ENCODE assay signal across 8 mouse cellular contexts in genomic region chrX:99974803-99975202, GRCm38 (mm10). TPM values are rescaled to one million over a fixed set of nuclear protein-coding genes. Genes with fewer than 3 reads are reported as not detected.
DNase-seq lines count a peak whose midpoint lies in the region; ATAC-seq lines count a peak whose summit lies in the region.

No protein-coding gene starts in this region.

- no peak overlapping the region for H3K27ac ChIP-seq in heart, embryonic 12.5 days (ENCODE audit: poor library complexity, severe bottlenecking)
- H3K27ac ChIP-seq in limb, embryonic 15.5 days, result no peak overlapping the region
- no peak overlapping the region for H3K27ac ChIP-seq in stomach, embryonic 15.5 days

- ATAC-seq in megakaryocyte, adult 5-6 weeks (ENCODE audit: poor library complexity, severe bottlenecking), result no peak
- ATAC-seq in heart, embryonic 12.5 days (ENCODE audit: insufficient number of reproducible peaks, low FRiP score), result no peak
- ATAC-seq in limb, embryonic 15.5 days (ENCODE audit: insufficient number of reproducible peaks, low FRiP score, low TSS enrichment, low read depth), result no peak
- ATAC-seq in stomach, embryonic 15.5 days (ENCODE audit: insufficient read depth, low FRiP score, low read depth), result no peak

- peaks cover 34% of the 10 kb centered on the region for H3K27me3 ChIP-seq in megakaryocyte, embryonic 14.5 days (replicated peaks)
- no peaks in the 10 kb centered on the region for H3K27me3 ChIP-seq in heart, embryonic 12.5 days (replicated peaks)
- peaks cover 22% of the 10 kb centered on the region for H3K27me3 ChIP-seq in limb, embryonic 15.5 days
- H3K27me3 ChIP-seq in stomach, embryonic 15.5 days (replicated peaks), result 0 out of 2 replicates have a peak, but pooled peaks cover 5% of the 10 kb centered on the region

- DNase-seq in cerebellum, postnatal 25 days, result no peak
- DNase-seq in gastrocnemius, postnatal 10 days, result no peak
- no peak for DNase-seq in adipocyte (ENCODE audit: low spot score)

- H3K9me3 ChIP-seq in megakaryocyte, embryonic 14.5 days, result no peaks in the 10 kb centered on the region
- no peaks in the 10 kb centered on the region for H3K9me3 ChIP-seq in heart, embryonic 12.5 days (replicated peaks)
- no peaks in the 10 kb centered on the region for H3K9me3 ChIP-seq in limb, embryonic 15.5 days
- no peaks in the 10 kb centered on the region for H3K9me3 ChIP-seq in stomach, embryonic 15.5 days

- WGBS in heart, embryonic 12.5 days, result 26% methylated on average over 5 of the region's 5 CpGs
- WGBS in limb, embryonic 15.5 days, result 29% methylated on average over 5 of the region's 5 CpGs
- 27% methylated on average over 5 of the region's 5 CpGs for whole genome bisulfite sequencing in stomach, embryonic 15.5 days

- H3K4me1 ChIP-seq in megakaryocyte, embryonic 14.5 days, result peaks cover 14% of the 10 kb centered on the region
- no peaks in the 10 kb centered on the region for H3K4me1 ChIP-seq in heart, embryonic 12.5 days (replicated peaks)
- H3K4me1 ChIP-seq in limb, embryonic 15.5 days, result no peaks in the 10 kb centered on the region
- H3K4me1 ChIP-seq in stomach, embryonic 15.5 days, result no peaks in the 10 kb centered on the region

- peak overlapping the region; percentile 87 for H3K4me3 ChIP-seq in megakaryocyte, embryonic 14.5 days (replicated peaks)
- peak overlapping the region; percentile 67 for H3K4me3 ChIP-seq in heart, embryonic 12.5 days
- H3K4me3 ChIP-seq in limb, embryonic 15.5 days, result peak overlapping the region; percentile 53
- peak overlapping the region; percentile 50 for H3K4me3 ChIP-seq in stomach, embryonic 15.5 days (replicated peaks)

- H3K9ac ChIP-seq in heart, embryonic 12.5 days, result no peak overlapping the region
- no peak overlapping the region for H3K9ac ChIP-seq in limb, embryonic 15.5 days
- H3K9ac ChIP-seq in stomach, embryonic 15.5 days, result no peak overlapping the region

- H3K4me2 ChIP-seq in heart, embryonic 12.5 days, result peak overlapping the region; percentile 93
- peak overlapping the region; percentile 84 for H3K4me2 ChIP-seq in limb, embryonic 15.5 days
- peak overlapping the region; percentile 81 for H3K4me2 ChIP-seq in stomach, embryonic 15.5 days

- no peaks in the 10 kb centered on the region for H3K36me3 ChIP-seq in megakaryocyte, embryonic 14.5 days (replicated peaks; ENCODE audit: low read length)
- H3K36me3 ChIP-seq in heart, embryonic 12.5 days, result no peaks in the 10 kb centered on the region
- no peaks in the 10 kb centered on the region for H3K36me3 ChIP-seq in limb, embryonic 15.5 days
- no peaks in the 10 kb centered on the region for H3K36me3 ChIP-seq in stomach, embryonic 15.5 days

RNA-seq across cellular contexts. Expression of gene Eda, which starts 0.6 kb away (rescaled TPM):
- not detected in 2 replicates for polyA plus RNA-seq in megakaryocyte, embryonic 14.5 days (2012; ENCODE audit: insufficient read depth, low replicate concordance)
- 0.20 TPM in 1 of 2 replicates, not detected in the other for total RNA-seq in megakaryocyte, adult 5-6 weeks (2015)
- total RNA-seq in megakaryocyte, adult 5-6 weeks (2017), result 0.11 TPM in 1 of 2 replicates, not detected in the other
- 2.4 TPM in 2 replicates for polyA plus RNA-seq in heart, embryonic 12.5 days (2016; fragmentation: Nextera tagmentation; extraction: Ambion mirVana)
- polyA plus RNA-seq in limb, embryonic 15.5 days (2015; fragmentation: Nextera tagmentation; extraction: Ambion mirVana), result 3.8 and 4.5 TPM in 2 replicates
- 1.9 and 2.4 TPM in 2 replicates for polyA plus RNA-seq in stomach, embryonic 15.5 days (2015; fragmentation: Nextera tagmentation; extraction: Ambion mirVana)
- 10 to 100 TPM; 11.0 to 13.2 TPM for total RNA-seq in gastrocnemius, postnatal 10 days (2021)
